Mouse (Mus musculus) hindbrain, embryonic 12.5 days (tissue): Measurements from ENCODE around the gene Sln. TPM values are rescaled to one million over a fixed set of nuclear protein-coding genes. Genes with fewer than 3 reads are reported as not detected.

Experiments
- polyA plus RNA-seq: library from polyadenylated mRNA; unstranded; fragments of >200 nt; fragmentation: Nextera tagmentation; extraction: Ambion mirVana; gene quantifications from 2 replicates; pipeline ENCODE4 v1.2.1, GENCODE M21; 2016

Sln gene
- polyA plus RNA-seq, 1 experiment from 2014 or later, result 1.3 TPM

Other genes with a start within 250 kb of the Sln start
- gene Acat1, start 239.8 kb upstream of the Sln start, polyA plus RNA-seq, result 82.6 and 103 TPM in 2 replicates
- 49.1 and 49.8 TPM in 2 replicates for gene Cul5, start 180.2 kb upstream of the Sln start, polyA plus RNA-seq
- 3.1 and 3.2 TPM in 2 replicates for gene Rab39, start 143.9 kb upstream of the Sln start, polyA plus RNA-seq
- gene Slc35f2, start 78.6 kb upstream of the Sln start, polyA plus RNA-seq, result 3.0 and 3.7 TPM in 2 replicates
- 6.4 and 7.8 TPM in 2 replicates for gene Elmod1, start 125.1 kb downstream of the Sln start, polyA plus RNA-seq
- gene Tnfaip8l3, start 218.2 kb downstream of the Sln start, polyA plus RNA-seq, result 0.13 and 0.31 TPM in 2 replicates